Comparison of ENCODE assay signal across 7 mouse cellular contexts in the genomic region with DNA sequence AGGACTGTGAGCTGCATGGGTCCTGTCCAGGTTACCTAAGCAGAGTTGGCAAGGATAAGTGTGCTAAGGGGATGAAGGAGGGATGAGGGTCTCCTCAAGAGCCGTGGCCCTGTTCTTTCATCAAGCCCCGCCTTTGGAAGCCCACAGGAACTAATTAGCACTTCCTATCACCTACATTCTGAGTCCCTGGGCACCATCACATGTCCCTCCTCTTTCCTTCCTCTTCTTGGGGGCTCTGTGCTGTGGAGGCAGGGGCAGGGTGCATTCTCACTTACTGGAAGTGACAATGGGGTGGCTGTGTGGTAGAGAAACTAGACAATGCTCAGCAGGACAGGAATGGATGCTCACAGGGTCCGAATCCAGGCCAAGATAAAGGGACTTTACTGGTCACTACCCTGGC. TPM values are rescaled to one million over a fixed set of nuclear protein-coding genes. Genes with fewer than 3 reads are reported as not detected.
DNase-seq lines count a peak whose midpoint lies in the region; ATAC-seq and TF ChIP-seq lines count a peak whose summit lies in the region.

No protein-coding gene starts in this region.

- ATAC-seq in kidney, postnatal 0 days (replicated peaks; ENCODE audit: low FRiP score, low read depth) = no peak
- peak; percentile 57 for ATAC-seq in common myeloid progenitor, adult 5-6 weeks (replicated peaks; ENCODE audit: low read depth, poor library complexity, severe bottlenecking)
- no peak for ATAC-seq in hindbrain, embryonic 15.5 days (ENCODE audit: low FRiP score, low read depth)
- no peak for ATAC-seq in midbrain, embryonic 15.5 days (replicated peaks)

- no peak for DNase-seq in kidney, postnatal 0 days (ENCODE audit: low spot score)
- DNase-seq in kidney, postnatal 14 days = no peak
- DNase-seq in layer of hippocampus, adult 9-10 months (ENCODE audit: low spot score) = no peak
- DNase-seq in adrenal gland, postnatal 25 days = no peak

- H3K9ac ChIP-seq in kidney, postnatal 0 days (ENCODE audit: low read depth, low read length) = no peak overlapping the region
- no peak overlapping the region for H3K9ac ChIP-seq in hindbrain, embryonic 15.5 days
- no peak overlapping the region for H3K9ac ChIP-seq in midbrain, embryonic 15.5 days

- H3K27ac ChIP-seq in kidney, postnatal 0 days = peak overlapping the region; percentile 83
- H3K27ac ChIP-seq in hindbrain, embryonic 15.5 days (replicated peaks) = peak overlapping the region; percentile 43
- H3K27ac ChIP-seq in midbrain, embryonic 15.5 days = peak overlapping the region; percentile 55

- WGBS in kidney, postnatal 0 days = 37% methylated on average over 3 of the region's 3 CpGs
- 56% methylated on average over 3 of the region's 3 CpGs for WGBS in hindbrain, embryonic 15.5 days
- 50% methylated on average over 3 of the region's 3 CpGs for WGBS in midbrain, embryonic 15.5 days

- H3K27me3 ChIP-seq in kidney, postnatal 0 days (ENCODE audit: insufficient read depth, low read length) = no peaks in the 10 kb centered on the region
- no peaks in the 10 kb centered on the region for H3K27me3 ChIP-seq in hindbrain, embryonic 15.5 days
- no peaks in the 10 kb centered on the region for H3K27me3 ChIP-seq in midbrain, embryonic 15.5 days (replicated peaks)

- no peak for TF ChIP-seq CTCF in kidney, postnatal 0 days (IDR thresholded peaks at IDR 0.05; ENCODE audit: low read depth)

- no peaks in the 10 kb centered on the region for H3K9me3 ChIP-seq in kidney, postnatal 0 days (replicated peaks; ENCODE audit: low read length)
- no peaks in the 10 kb centered on the region for H3K9me3 ChIP-seq in hindbrain, embryonic 15.5 days
- H3K9me3 ChIP-seq in midbrain, embryonic 15.5 days = no peaks in the 10 kb centered on the region

- no peak overlapping the region; the same call in 1 of the 2 replicates for H3K4me2 ChIP-seq in kidney, postnatal 0 days (ENCODE audit: low read length)
- no peak overlapping the region for H3K4me2 ChIP-seq in hindbrain, embryonic 15.5 days
- no peak overlapping the region for H3K4me2 ChIP-seq in midbrain, embryonic 15.5 days

- peaks cover 21% of the 10 kb centered on the region for H3K4me1 ChIP-seq in kidney, postnatal 0 days (replicated peaks; ENCODE audit: insufficient read depth, low read length)
- H3K4me1 ChIP-seq in hindbrain, embryonic 15.5 days (replicated peaks) = peaks cover 22% of the 10 kb centered on the region
- H3K4me1 ChIP-seq in midbrain, embryonic 15.5 days = peaks cover 25% of the 10 kb centered on the region

- H3K36me3 ChIP-seq in kidney, postnatal 0 days (ENCODE audit: insufficient read depth, low read length) = no peaks in the 10 kb centered on the region
- H3K36me3 ChIP-seq in hindbrain, embryonic 15.5 days = no peaks in the 10 kb centered on the region
- H3K36me3 ChIP-seq in midbrain, embryonic 15.5 days (replicated peaks) = no peaks in the 10 kb centered on the region

- H3K4me3 ChIP-seq in kidney, postnatal 0 days (replicated peaks; ENCODE audit: low read depth, low read length) = no peak overlapping the region
- H3K4me3 ChIP-seq in hindbrain, embryonic 15.5 days = no peak overlapping the region
- H3K4me3 ChIP-seq in midbrain, embryonic 15.5 days = no peak overlapping the region

RNA-seq across cellular contexts. Expression of a gene that starts 3.4 kb away (rescaled TPM):
- polyA plus RNA-seq in kidney, postnatal 0 days (2015; fragmentation: Nextera tagmentation; extraction: Ambion mirVana) = 376 and 406 TPM in 2 replicates
- 174 and 208 TPM in 2 replicates for total RNA-seq in common myeloid progenitor, adult 5-6 weeks (2017)
- polyA plus RNA-seq in hindbrain, embryonic 15.5 days (2015; fragmentation: Nextera tagmentation; extraction: Ambion mirVana) = 1,056 and 1,102 TPM in 2 replicates
- polyA plus RNA-seq in midbrain, embryonic 15.5 days (2015; fragmentation: Nextera tagmentation; extraction: Ambion mirVana) = 1,179 and 1,183 TPM in 2 replicates
- 309 and 392 TPM in 2 replicates for total RNA-seq in adrenal gland, postnatal 25 days (2021)

RNA-seq across cellular contexts. Expression of a gene that starts 18.8 kb away (rescaled TPM):
- polyA plus RNA-seq in kidney, postnatal 0 days (2015; fragmentation: Nextera tagmentation; extraction: Ambion mirVana) = 6.5 and 7.3 TPM in 2 replicates
- not detected in 2 replicates for total RNA-seq in common myeloid progenitor, adult 5-6 weeks (2017)
- 0.17 TPM in 1 of 2 replicates, not detected in the other for polyA plus RNA-seq in hindbrain, embryonic 15.5 days (2015; fragmentation: Nextera tagmentation; extraction: Ambion mirVana)
- polyA plus RNA-seq in midbrain, embryonic 15.5 days (2015; fragmentation: Nextera tagmentation; extraction: Ambion mirVana) = 0.44 TPM in 1 of 2 replicates, not detected in the other
- total RNA-seq in adrenal gland, postnatal 25 days (2021) = 5.1 and 7.3 TPM in 2 replicates
